ENCODE assay signal across 26 mouse cellular contexts in the genomic region with DNA sequence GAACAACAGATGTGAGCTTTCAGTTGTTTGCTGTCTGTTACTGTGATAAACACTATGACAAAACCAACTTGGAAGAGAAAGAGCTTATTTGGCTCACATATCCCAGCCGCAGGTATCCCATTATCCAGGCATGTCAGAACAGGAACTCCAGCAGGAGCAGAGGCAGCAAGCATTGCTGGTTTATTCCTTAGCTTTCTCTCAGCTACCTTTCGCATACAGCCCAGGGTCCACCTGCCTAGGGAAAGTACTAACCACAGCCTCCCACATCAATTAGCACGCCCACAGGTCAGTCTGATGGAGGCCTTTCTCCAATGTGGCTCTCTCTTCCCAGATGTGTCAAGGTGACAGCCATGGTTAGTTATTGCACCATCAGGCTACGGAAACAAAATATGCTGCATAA. TPM values are rescaled to one million over a fixed set of nuclear protein-coding genes. Genes with fewer than 3 reads are reported as not detected.
DNase-seq lines count a peak whose midpoint lies in the region; ATAC-seq lines count a peak whose summit lies in the region.
"Had no signal": no experiment of that assay in that cellular context is flagged by ENCODE, and none has a peak within 500 bp of the region (broad histone marks: within the 10 kb centered on the region; RNA-seq: fewer than 3 reads in every experiment).

No protein-coding gene starts in this region.

- intact Hi-C loops in heart, postnatal 14 days (cut with DNase I): no loop called here

- 0 out of 2 replicates have a peak, but pooled peaks cover 2% of the 10 kb centered on the region for H3K27me3 ChIP-seq in intestine, embryonic 14.5 days (replicated peaks; ENCODE audit: control insufficient read depth, insufficient read depth, low read length)
- no peaks in the 10 kb centered on the region for H3K27me3 ChIP-seq in intestine, embryonic 16.5 days (replicated peaks; ENCODE audit: control insufficient read depth, insufficient read depth, low read length)
- no peaks in the 10 kb centered on the region for H3K27me3 ChIP-seq in embryonic facial prominence, embryonic 15.5 days
- H3K27me3 ChIP-seq in hindbrain, embryonic 11.5 days (ENCODE audit: control insufficient read depth, insufficient read depth, low read length): no peaks in the 10 kb centered on the region
- H3K27me3 ChIP-seq: embryonic facial prominence, embryonic 12.5 days; forebrain, embryonic 12.5 days had no signal

- peak; percentile 41 for DNase-seq in heart, adult 11 months
- no peak for DNase-seq in heart, postnatal 14 days
- no peak for DNase-seq in intestine, embryonic 14.5 days (ENCODE audit: low spot score)
- DNase-seq in fat pad, adult 2 months (ENCODE audit: extremely low read depth, low read depth, low spot score): peak; percentile 87
- DNase-seq in hindbrain, embryonic 11.5 days (ENCODE audit: low spot score): no peak
- no peak for DNase-seq in layer of hippocampus, adult 9-10 months (ENCODE audit: low spot score)
- DNase-seq: adrenal gland, adult 2 months; adrenal gland, postnatal 10 days; adrenal gland, postnatal 25 days; cerebellum, adult 11 months; cerebellum, adult 18-20 months; cerebellum, adult 8-10 months; cerebellum, adult 9-11 months; cerebellum, postnatal 14 days; cerebellum, postnatal 36 days; embryo, embryonic 11 days had no signal

- 68% methylated on average over 4 of the region's 4 CpGs for WGBS in intestine, embryonic 14.5 days
- 75% methylated on average over 4 of the region's 4 CpGs for WGBS in intestine, embryonic 16.5 days
- WGBS in embryonic facial prominence, embryonic 15.5 days: 66% methylated on average over 4 of the region's 4 CpGs
- WGBS in hindbrain, embryonic 11.5 days: 90% methylated on average over 4 of the region's 4 CpGs

- no peaks in the 10 kb centered on the region for H3K4me1 ChIP-seq in intestine, embryonic 14.5 days (replicated peaks; ENCODE audit: control insufficient read depth, insufficient read depth, low read length)
- H3K4me1 ChIP-seq in intestine, embryonic 16.5 days (ENCODE audit: control insufficient read depth, insufficient read depth, low read length): no peaks in the 10 kb centered on the region
- H3K4me1 ChIP-seq in embryonic facial prominence, embryonic 15.5 days: 0 out of 2 replicates have a peak, but pooled peaks cover 7% of the 10 kb centered on the region
- no peaks in the 10 kb centered on the region for H3K4me1 ChIP-seq in hindbrain, embryonic 11.5 days (replicated peaks; ENCODE audit: control insufficient read depth, insufficient read depth, low read length)
- H3K4me1 ChIP-seq: embryonic facial prominence, embryonic 12.5 days; forebrain, embryonic 10.5 days; forebrain, embryonic 12.5 days had no signal

- H3K4me3 ChIP-seq in intestine, embryonic 14.5 days (ENCODE audit: low read depth, low read length): no peak overlapping the region
- H3K4me3 ChIP-seq in intestine, embryonic 16.5 days (ENCODE audit: low read length): no peak overlapping the region
- H3K4me3 ChIP-seq in embryonic facial prominence, embryonic 15.5 days (replicated peaks): no peak overlapping the region
- H3K4me3 ChIP-seq in hindbrain, embryonic 11.5 days (ENCODE audit: low read depth, low read length): no peak overlapping the region
- H3K4me3 ChIP-seq: embryonic facial prominence, embryonic 12.5 days; forebrain, embryonic 10.5 days; forebrain, embryonic 12.5 days had no signal

- H3K4me2 ChIP-seq in intestine, embryonic 14.5 days (ENCODE audit: low read length): no peak overlapping the region
- no peak overlapping the region for H3K4me2 ChIP-seq in intestine, embryonic 16.5 days (ENCODE audit: low read depth, low read length)
- H3K4me2 ChIP-seq in embryonic facial prominence, embryonic 15.5 days (replicated peaks): no peak overlapping the region
- H3K4me2 ChIP-seq in hindbrain, embryonic 11.5 days (replicated peaks; ENCODE audit: low read depth, low read length): no peak overlapping the region
- H3K4me2 ChIP-seq: embryonic facial prominence, embryonic 12.5 days; forebrain, embryonic 12.5 days had no signal

- 0 out of 2 replicates have a peak, but pooled peaks cover 2% of the 10 kb centered on the region for H3K9me3 ChIP-seq in intestine, embryonic 14.5 days (ENCODE audit: control insufficient read depth, low read length)
- no peaks in the 10 kb centered on the region for H3K9me3 ChIP-seq in intestine, embryonic 16.5 days (ENCODE audit: control insufficient read depth, low read length)
- H3K9me3 ChIP-seq in embryonic facial prominence, embryonic 15.5 days (replicated peaks): no peaks in the 10 kb centered on the region
- H3K9me3 ChIP-seq in hindbrain, embryonic 11.5 days (ENCODE audit: control insufficient read depth, low read length): no peaks in the 10 kb centered on the region
- H3K9me3 ChIP-seq: forebrain, embryonic 12.5 days had no signal

- H3K9ac ChIP-seq in intestine, embryonic 14.5 days (ENCODE audit: low read length): no peak overlapping the region
- H3K9ac ChIP-seq in intestine, embryonic 16.5 days (ENCODE audit: low read depth, low read length): no peak overlapping the region
- H3K9ac ChIP-seq in embryonic facial prominence, embryonic 15.5 days: no peak overlapping the region
- no peak overlapping the region for H3K9ac ChIP-seq in hindbrain, embryonic 11.5 days (ENCODE audit: low read depth, low read length)
- H3K9ac ChIP-seq: embryonic facial prominence, embryonic 12.5 days; forebrain, embryonic 12.5 days had no signal

- H3K27ac ChIP-seq in intestine, embryonic 14.5 days (ENCODE audit: low read depth): 0 out of 2 replicates have a peak overlapping the region, but pooled peaks have one; percentile 7
- no peak overlapping the region for H3K27ac ChIP-seq in intestine, embryonic 16.5 days (ENCODE audit: low read length)
- 0 out of 2 replicates have a peak overlapping the region, but pooled peaks have one; percentile 39 for H3K27ac ChIP-seq in embryonic facial prominence, embryonic 15.5 days (replicated peaks)
- H3K27ac ChIP-seq in hindbrain, embryonic 11.5 days (ENCODE audit: low read depth, low read length): no peak overlapping the region
- H3K27ac ChIP-seq: embryonic facial prominence, embryonic 12.5 days; forebrain, embryonic 10.5 days; forebrain, embryonic 12.5 days had no signal

- H3K36me3 ChIP-seq in intestine, embryonic 14.5 days (ENCODE audit: control insufficient read depth, insufficient read depth, low read length): no peaks in the 10 kb centered on the region
- H3K36me3 ChIP-seq in intestine, embryonic 16.5 days (ENCODE audit: control insufficient read depth, insufficient read depth, low read length): no peaks in the 10 kb centered on the region
- H3K36me3 ChIP-seq in embryonic facial prominence, embryonic 15.5 days: no peaks in the 10 kb centered on the region
- no peaks in the 10 kb centered on the region for H3K36me3 ChIP-seq in hindbrain, embryonic 11.5 days (ENCODE audit: control insufficient read depth, insufficient read depth, low read length)
- H3K36me3 ChIP-seq: embryonic facial prominence, embryonic 12.5 days; forebrain, embryonic 10.5 days; forebrain, embryonic 12.5 days had no signal

- no peak for ATAC-seq in intestine, embryonic 14.5 days (replicated peaks; ENCODE audit: low FRiP score, low TSS enrichment, low read depth)
- ATAC-seq in intestine, embryonic 16.5 days: no peak
- no peak for ATAC-seq in embryonic facial prominence, embryonic 15.5 days (ENCODE audit: insufficient number of reproducible peaks, low FRiP score, low TSS enrichment, low read depth)
- ATAC-seq in hindbrain, embryonic 11.5 days (ENCODE audit: low FRiP score): no peak
- ATAC-seq: forebrain, embryonic 14.5 days; forebrain, embryonic 16.5 days had no signal

RNA-seq across cellular contexts. Expression of gene Nhlh2, which starts 31.8 kb away (rescaled TPM):
- not detected for total RNA-seq in heart, postnatal 14 days (2021)
- 0.08 TPM in 1 of 2 replicates, not detected in the other for polyA plus RNA-seq in intestine, embryonic 14.5 days (2014; fragmentation: Nextera tagmentation; extraction: Ambion mirVana)
- polyA plus RNA-seq in intestine, embryonic 16.5 days (2015; fragmentation: Nextera tagmentation; extraction: Ambion mirVana): 0.09 TPM in 1 of 2 replicates, not detected in the other
- 4.4 and 5.8 TPM in 2 replicates for polyA plus RNA-seq in embryonic facial prominence, embryonic 15.5 days (2015; fragmentation: Nextera tagmentation; extraction: Ambion mirVana)
- 173 and 196 TPM in 2 replicates for polyA plus RNA-seq in hindbrain, embryonic 11.5 days (2014; fragmentation: Nextera tagmentation; extraction: Ambion mirVana)
- total RNA-seq: adrenal gland, adult 2 months; adrenal gland, postnatal 25 days; common myeloid progenitor, adult 5-6 weeks; ES-E14; MEL had no signal
- polyA plus RNA-seq: adrenal gland, adult 2 months had no signal

RNA-seq across cellular contexts. Expression of gene Casq2, which starts 44.6 kb away (rescaled TPM):
- 1,000 to 10,000 TPM; 1,042 to 1,098 TPM for total RNA-seq in heart, postnatal 14 days (2021)
- polyA plus RNA-seq in intestine, embryonic 14.5 days (2014; fragmentation: Nextera tagmentation; extraction: Ambion mirVana): 0.42 and 0.66 TPM in 2 replicates
- 2.1 and 2.2 TPM in 2 replicates for polyA plus RNA-seq in intestine, embryonic 16.5 days (2015; fragmentation: Nextera tagmentation; extraction: Ambion mirVana)
- 77.5 and 101 TPM in 2 replicates for polyA plus RNA-seq in embryonic facial prominence, embryonic 15.5 days (2015; fragmentation: Nextera tagmentation; extraction: Ambion mirVana)
- 0.76 and 2.1 TPM in 2 replicates for polyA plus RNA-seq in hindbrain, embryonic 11.5 days (2014; fragmentation: Nextera tagmentation; extraction: Ambion mirVana)
- total RNA-seq: common myeloid progenitor, adult 5-6 weeks; MEL had no signal
- polyA plus RNA-seq: forebrain, embryonic 10.5 days had no signal

Comparison
In these comparisons a context has a peak if more than half of its experiments do, and no peak if none do; other contexts are left out.
1. DNase-seq: peak in heart, adult 11 months (single experiment) and fat pad, adult 2 months (single experiment); none in heart, postnatal 14 days (0 of 2), intestine, embryonic 14.5 days (single experiment), hindbrain, embryonic 11.5 days (single experiment) and layer of hippocampus, adult 9-10 months (single experiment).
2. H3K27ac ChIP-seq: peak in intestine, embryonic 14.5 days (single experiment) and embryonic facial prominence, embryonic 15.5 days (single experiment); none in intestine, embryonic 16.5 days (single experiment) and hindbrain, embryonic 11.5 days (single experiment).
3. RNA of gene Nhlh2, which starts 31.8 kb away (polyA plus RNA-seq): 173 to 196 TPM in hindbrain, embryonic 11.5 days; 4.4 to 5.8 TPM in embryonic facial prominence, embryonic 15.5 days, 0.09 TPM in intestine, embryonic 16.5 days and 0.08 TPM in intestine, embryonic 14.5 days; every median in the first group is over 10 times any median in the second.
4. RNA of gene Casq2, which starts 44.6 kb away (polyA plus RNA-seq): 77.5 to 101 TPM in embryonic facial prominence, embryonic 15.5 days; 2.1 to 2.2 TPM in intestine, embryonic 16.5 days, 0.76 to 2.1 TPM in hindbrain, embryonic 11.5 days and 0.42 to 0.66 TPM in intestine, embryonic 14.5 days; every median in the first group is over 10 times any median in the second.